Mouse (Mus musculus): ENCODE results near the gene Tollip. TPM values are rescaled to one million over a fixed set of nuclear protein-coding genes. Genes with fewer than 3 reads are reported as not detected.

The Tollip gene
- polyA plus RNA-seq, 1 experiment from 2014 or later = 23.1 TPM

- Histone ChIP-seq H3K27ac (replicated peaks) (no peak overlapping the region), H3K9me3 (replicated peaks) (no peaks in the 10 kb centered on the region), H3K9ac (no peak overlapping the region), H3K4me3 (replicated peaks) (no peak overlapping the region), H3K36me3 (replicated peaks) (peaks cover 13% of the 10 kb centered on the region), H3K4me2 (no peak overlapping the region), H3K27me3 (peaks cover under 1% of the 10 kb centered on the region; the same call in 1 of the 2 replicates), H3K4me1 (replicated peaks) (no peaks in the 10 kb centered on the region)
- 46% methylated on average over 5 of the region's 5 CpGs for WGBS (ENCODE audit: insufficient replicate concordance)
- no peak for ATAC-seq (ENCODE audit: insufficient read depth)
These were observed 48.7 kb downstream of the Tollip start for GRCm38 (mm10) chr7:141869644-141870043.

GRCm38 (mm10) chr7:141861046-141861445 lies 57.3 kb downstream of the Tollip start:
- 22% methylated on average over 4 of the region's 4 CpGs for WGBS (ENCODE audit: insufficient replicate concordance)
- Histone ChIP-seq H3K4me1 (replicated peaks) (no peaks in the 10 kb centered on the region), H3K9ac (no peak overlapping the region)

GRCm38 (mm10) chr7:141840354-141840753 lies 78.0 kb downstream of the Tollip start:
- 0 out of 2 replicates have a peak, but pooled peaks cover 3% of the 10 kb centered on the region for H3K4me1 ChIP-seq (replicated peaks)
- no peak overlapping the region for H3K9ac ChIP-seq
- peaks cover 18% of the 10 kb centered on the region for H3K27me3 ChIP-seq
- no peaks in the 10 kb centered on the region for H3K36me3 ChIP-seq (replicated peaks)
- H3K27ac ChIP-seq (replicated peaks) = no peak overlapping the region
- H3K9me3 ChIP-seq (replicated peaks) = no peaks in the 10 kb centered on the region
- no peak overlapping the region for H3K4me2 ChIP-seq
- WGBS (ENCODE audit: insufficient replicate concordance) = 73% methylated on average over 10 of the region's 10 CpGs
- ATAC-seq (ENCODE audit: insufficient read depth) = no peak
- H3K4me3 ChIP-seq (replicated peaks) = no peak overlapping the region

More at GRCm38 (mm10) chr7:141861046-141861445, 57.3 kb downstream of the Tollip start:
- ATAC-seq (ENCODE audit: insufficient read depth) = no peak
- Histone ChIP-seq H3K4me3 (replicated peaks) (no peak overlapping the region), H3K9me3 (replicated peaks) (no peaks in the 10 kb centered on the region), H3K27me3 (peaks cover 4% of the 10 kb centered on the region; the same call in 1 of the 2 replicates), H3K27ac (replicated peaks) (no peak overlapping the region), H3K4me2 (no peak overlapping the region), H3K36me3 (replicated peaks) (no peaks in the 10 kb centered on the region)

- Histone ChIP-seq H3K4me3 (replicated peaks) (no peak within 1 kb of the TSS), H3K27me3 (peaks cover 23% of the 10 kb centered on the region), H3K4me1 (replicated peaks) (0 out of 2 replicates have a peak, but pooled peaks cover 3% of the 10 kb centered on the region), H3K9ac (no peak within 1 kb of the TSS), H3K4me2 (no peak within 1 kb of the TSS), H3K27ac (replicated peaks) (no peak within 1 kb of the TSS), H3K9me3 (replicated peaks) (no peaks in the 10 kb centered on the region), H3K36me3 (replicated peaks) (no peaks in the 10 kb centered on the region)
- no peak for ATAC-seq (ENCODE audit: insufficient read depth)
- WGBS (ENCODE audit: insufficient replicate concordance) = 38% methylated on average over 5 of the region's 5 CpGs
These were observed 79.5 kb downstream of the Tollip start, which contains the start of gene Muc5b for GRCm38 (mm10) chr7:141838779-141839178. Gene Muc5b (plus strand): TSS chr7:141839070.

GRCm38 (mm10) chr7:141836423-141836822 lies 81.9 kb downstream of the Tollip start:
- no peak for ATAC-seq (ENCODE audit: insufficient read depth)
- 36% methylated on average over 8 of the region's 8 CpGs for WGBS (ENCODE audit: insufficient replicate concordance)
- peaks cover 23% of the 10 kb centered on the region for H3K27me3 ChIP-seq
- H3K4me3 ChIP-seq (replicated peaks) = no peak overlapping the region
- no peak overlapping the region for H3K27ac ChIP-seq (replicated peaks)
- H3K9me3 ChIP-seq (replicated peaks) = no peaks in the 10 kb centered on the region
- no peak overlapping the region for H3K9ac ChIP-seq
- no peak overlapping the region for H3K4me2 ChIP-seq
- 0 out of 2 replicates have a peak, but pooled peaks cover 3% of the 10 kb centered on the region for H3K4me1 ChIP-seq (replicated peaks)
- no peaks in the 10 kb centered on the region for H3K36me3 ChIP-seq (replicated peaks)

- 22% methylated on average over 7 of the region's 7 CpGs for WGBS (ENCODE audit: insufficient replicate concordance)
- H3K27me3 ChIP-seq = peaks cover 23% of the 10 kb centered on the region
- no peaks in the 10 kb centered on the region for H3K36me3 ChIP-seq (replicated peaks)
- no peak overlapping the region for H3K27ac ChIP-seq (replicated peaks)
- no peaks in the 10 kb centered on the region for H3K9me3 ChIP-seq (replicated peaks)
- ATAC-seq (ENCODE audit: insufficient read depth) = no peak
- H3K9ac ChIP-seq = no peak overlapping the region
- no peak overlapping the region for H3K4me2 ChIP-seq
- H3K4me3 ChIP-seq (replicated peaks) = no peak overlapping the region
- 0 out of 2 replicates have a peak, but pooled peaks cover 3% of the 10 kb centered on the region for H3K4me1 ChIP-seq (replicated peaks)
These were observed 82.4 kb downstream of the Tollip start for GRCm38 (mm10) chr7:141835941-141836340.

Other genes starting within 250 kb of the Tollip start
- gene Muc2, start 228.2 kb downstream of the Tollip start, polyA plus RNA-seq (2015; fragmentation: Nextera tagmentation; extraction: Ambion mirVana) = 0.10 and 0.20 TPM in 2 replicates
- gene Muc5ac, start 129.5 kb downstream of the Tollip start, polyA plus RNA-seq (2015; fragmentation: Nextera tagmentation; extraction: Ambion mirVana) = not detected in 2 replicates
- 0.01 TPM in 2 replicates for gene Muc5b, start 79.4 kb downstream of the Tollip start, polyA plus RNA-seq (2015; fragmentation: Nextera tagmentation; extraction: Ambion mirVana)
- gene Brsk2, start 31.2 kb upstream of the Tollip start, polyA plus RNA-seq (2015; fragmentation: Nextera tagmentation; extraction: Ambion mirVana) = 0.17 and 0.22 TPM in 2 replicates
- gene Mob2, start 142.6 kb upstream of the Tollip start, polyA plus RNA-seq (2015; fragmentation: Nextera tagmentation; extraction: Ambion mirVana) = 66.1 and 70.2 TPM in 2 replicates
- gene Dusp8, start 177.3 kb upstream of the Tollip start, polyA plus RNA-seq (2015; fragmentation: Nextera tagmentation; extraction: Ambion mirVana) = 4.3 and 4.4 TPM in 2 replicates
- gene Gm45618, start 202.2 kb upstream of the Tollip start, polyA plus RNA-seq (2015; fragmentation: Nextera tagmentation; extraction: Ambion mirVana) = not detected in 2 replicates
- not detected in 2 replicates for gene Gm39115, start 217.5 kb upstream of the Tollip start, polyA plus RNA-seq (2015; fragmentation: Nextera tagmentation; extraction: Ambion mirVana)
- gene Gm45337, start 226.1 kb upstream of the Tollip start, polyA plus RNA-seq (2015; fragmentation: Nextera tagmentation; extraction: Ambion mirVana) = not detected in 2 replicates
- gene Gm29735, start 238.6 kb upstream of the Tollip start, polyA plus RNA-seq (2015; fragmentation: Nextera tagmentation; extraction: Ambion mirVana) = not detected in 2 replicates
- not detected in 2 replicates for gene Gm4553, start 247.2 kb upstream of the Tollip start, polyA plus RNA-seq (2015; fragmentation: Nextera tagmentation; extraction: Ambion mirVana)